Mouse (Mus musculus) ES-Bruce4 (cell line): ENCODE results near the gene Flywch1. TPM values are rescaled to one million over a fixed set of nuclear protein-coding genes. Genes with fewer than 3 reads are reported as not detected.

Experiments
- H3K27ac ChIP-seq: 2 replicates; pipeline ENCODE4 v1.5.1; 2012; ENCODE audit warnings: low read length, inconsistent platforms; ENCODE audit not compliant: insufficient read depth
- H3K27me3 ChIP-seq: 2 replicates; pipeline ENCODE4 v1.6.1; 2012; ENCODE audit warnings: mild to moderate bottlenecking, low read length, inconsistent platforms; ENCODE audit not compliant: control insufficient read depth, poor library complexity, insufficient read depth, severe bottlenecking
- H3K36me3 ChIP-seq: 2 replicates; pipeline ENCODE4 v1.6.1; 2012; ENCODE audit warnings: inconsistent platforms, mild to moderate bottlenecking, low read length, moderate library complexity; ENCODE audit not compliant: control insufficient read depth, poor library complexity, insufficient read depth, severe bottlenecking
- H3K4me1 ChIP-seq: one replicate; pipeline ENCODE4 v1.8.1; 2011; ENCODE audit warnings: low read length; ENCODE audit not compliant: control insufficient read depth, insufficient read depth
- H3K4me3 ChIP-seq: 2 replicates; pipeline ENCODE4 v1.5.1; 2011; ENCODE audit warnings: low read depth, mild to moderate bottlenecking, low read length
- H3K9ac ChIP-seq: 2 replicates; pipeline ENCODE4 v1.6.1; 2012; ENCODE audit warnings: low read depth, mild to moderate bottlenecking, inconsistent platforms; ENCODE audit not compliant: poor library complexity, severe bottlenecking
- H3K9me3 ChIP-seq: replicated peaks from 2 replicates; pipeline ENCODE4 v1.6.1; 2012; ENCODE audit warnings: mild to moderate bottlenecking, low read length, inconsistent platforms; ENCODE audit not compliant: control insufficient read depth, poor library complexity, insufficient read depth, severe bottlenecking
- CTCF ChIP-seq: IDR thresholded peaks from one replicate; pipeline ENCODE4 v1.8.1; 2011; ENCODE audit warnings: low read depth, low read length
- EP300 ChIP-seq: IDR thresholded peaks from 2 replicates; pipeline ENCODE4 v1.6.1; 2011; ENCODE audit warnings: low read depth, low read length; ENCODE audit not compliant: insufficient read depth
- POLR2A ChIP-seq: IDR thresholded peaks from one replicate; pipeline ENCODE4 v1.8.1; 2011; ENCODE audit warnings: low read length; ENCODE audit not compliant: insufficient read depth
- polyA plus RNA-seq: library from polyadenylated mRNA; stranded (reverse); fragments of >200 nt; gene quantifications from 2 replicates; pipeline ENCODE4 v1.2.4, GENCODE M21; 2011; ENCODE audit warnings: low read depth; ENCODE audit not compliant: missing spikeins, insufficient read depth, insufficient read length

Flywch1 gene
- polyA plus RNA-seq, 1 experiment, result 34.2 TPM

DNA sequence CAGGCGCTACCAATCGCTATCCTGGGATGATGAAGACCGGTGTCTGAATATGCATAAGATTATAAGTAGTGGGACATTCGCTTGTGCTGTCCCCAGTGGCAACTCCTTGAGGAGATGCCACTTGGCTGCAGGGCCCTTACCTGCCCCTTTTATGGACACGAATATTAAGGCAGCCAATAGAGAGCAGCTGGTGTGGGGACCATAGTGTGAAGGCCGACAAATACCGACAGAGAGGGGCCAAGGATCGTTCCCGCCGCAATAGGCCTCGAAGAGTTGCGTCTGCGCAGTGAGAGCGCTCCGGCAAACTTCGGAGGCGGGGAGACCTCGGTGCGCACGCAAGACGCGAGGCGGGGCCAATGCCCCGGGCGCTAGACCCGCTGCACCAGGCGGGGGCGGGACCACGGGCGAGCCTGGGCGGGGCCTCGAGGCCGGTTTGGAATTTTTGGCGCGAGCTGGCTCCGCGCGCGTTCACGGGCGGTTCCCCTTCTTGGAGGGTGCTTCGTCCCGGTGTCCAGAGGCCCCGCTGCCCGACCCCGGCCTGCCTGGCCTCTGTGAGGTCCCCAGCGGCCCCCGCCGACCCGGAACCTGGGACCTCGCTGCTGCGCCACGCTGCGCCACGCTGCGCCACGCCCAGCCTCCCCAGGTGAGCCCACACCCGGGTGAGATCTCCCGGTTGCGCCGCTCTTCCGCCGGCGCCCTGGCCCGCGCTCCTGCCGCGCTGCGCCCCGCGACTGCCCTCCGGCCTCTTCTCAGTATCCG is 45.2 kb downstream of the Flywch1 start, which contains the start of gene Pkmyt1:
Pkmyt1 (plus strand) TSS at position 338 of the 759 bp plus-strand sequence.
- peak within 1 kb of the TSS; percentile 91 for H3K9ac ChIP-seq
- peak within 1 kb of the TSS; percentile 83 for H3K4me3 ChIP-seq
- no peaks in the 10 kb centered on the region for H3K27me3 ChIP-seq
- TF ChIP-seq EP300 (no peak), POLR2A (peak; percentile 84), CTCF (no peak)
- H3K36me3 ChIP-seq, result no peaks in the 10 kb centered on the region
- H3K4me1 ChIP-seq, result peaks cover 2% of the 10 kb centered on the region
- no peaks in the 10 kb centered on the region for H3K9me3 ChIP-seq
- peak within 1 kb of the TSS; percentile 65 for H3K27ac ChIP-seq

DNA sequence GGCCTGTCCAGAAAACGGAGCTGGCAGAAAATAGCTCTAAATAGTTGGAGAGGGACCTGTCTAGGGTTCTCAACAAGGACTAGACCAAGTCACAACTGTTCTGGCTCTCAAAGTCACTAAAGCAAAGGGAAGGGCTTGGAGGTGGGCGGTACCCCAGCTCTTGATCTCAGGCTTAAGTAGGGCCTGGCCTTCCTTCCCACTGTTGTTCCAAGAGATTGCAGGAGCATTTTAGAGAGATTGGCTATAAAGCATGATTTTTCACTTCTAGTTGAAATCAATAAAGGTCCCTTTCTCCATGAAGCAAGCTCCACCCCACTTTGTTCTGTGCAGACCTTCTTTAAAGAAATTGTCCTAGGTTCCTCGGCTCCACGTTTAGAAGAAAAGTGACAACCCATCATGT is 45.9 kb downstream of the Flywch1 start:
- H3K4me1 ChIP-seq, result peaks cover 2% of the 10 kb centered on the region
- H3K36me3 ChIP-seq, result no peaks in the 10 kb centered on the region
- H3K27ac ChIP-seq, result peak overlapping the region; percentile 65; the same call in 1 of the 2 replicates
- no peaks in the 10 kb centered on the region for H3K27me3 ChIP-seq
- TF ChIP-seq EP300, result no peak
- TF ChIP-seq POLR2A, result no peak
- TF ChIP-seq CTCF, result no peak
- peak overlapping the region; percentile 91 for H3K9ac ChIP-seq
- H3K4me3 ChIP-seq, result peak overlapping the region; percentile 83
- H3K9me3 ChIP-seq, result no peaks in the 10 kb centered on the region

DNA sequence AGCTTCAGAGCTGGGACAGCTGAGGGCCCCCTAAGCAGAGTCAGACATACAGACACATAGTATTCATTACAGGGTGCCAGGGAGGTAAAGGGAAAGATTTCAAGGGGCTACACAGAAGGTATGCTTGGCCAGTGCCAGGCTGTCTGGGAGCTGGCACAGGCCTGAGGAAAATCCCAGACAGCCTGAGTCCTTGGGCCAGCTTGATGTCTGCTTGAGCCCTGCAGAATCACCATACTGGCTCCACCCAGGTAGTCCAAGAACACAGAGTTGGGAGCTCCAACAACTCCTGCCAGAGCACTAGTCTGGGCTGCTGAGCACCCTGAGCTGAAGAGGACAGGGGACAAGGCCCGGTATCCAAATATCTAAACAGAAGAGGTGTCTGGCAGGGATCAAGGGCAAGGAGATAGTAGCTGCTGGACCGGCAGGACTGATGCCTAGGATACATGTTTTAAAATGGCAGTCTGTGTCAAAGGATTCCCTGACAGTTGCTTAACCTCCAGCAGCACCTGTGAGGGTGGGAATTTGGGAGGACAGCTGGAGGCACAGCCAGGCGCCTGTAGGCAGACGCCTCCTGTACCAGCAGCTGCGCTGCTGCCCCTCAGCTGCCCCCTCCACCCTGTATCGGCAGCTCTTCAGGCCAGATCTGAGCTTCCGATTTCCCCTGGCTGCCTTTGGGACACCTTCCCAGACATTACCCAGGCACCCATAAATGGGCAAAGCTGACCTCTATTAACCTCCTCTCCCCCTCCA is 48.9 kb downstream of the Flywch1 start, which contains the start of gene 1520401A03Rik:
1520401A03Rik (minus strand) TSS at position 408 of the 750 bp plus-strand sequence.
- TF ChIP-seq CTCF (no peak), POLR2A (no peak), EP300 (no peak)
- Histone ChIP-seq H3K4me3 (no peak within 1 kb of the TSS), H3K9ac (no peak within 1 kb of the TSS), H3K27me3 (no peaks in the 10 kb centered on the region), H3K36me3 (no peaks in the 10 kb centered on the region), H3K4me1 (peaks cover 3% of the 10 kb centered on the region), H3K9me3 (no peaks in the 10 kb centered on the region), H3K27ac (no peak within 1 kb of the TSS)

DNA sequence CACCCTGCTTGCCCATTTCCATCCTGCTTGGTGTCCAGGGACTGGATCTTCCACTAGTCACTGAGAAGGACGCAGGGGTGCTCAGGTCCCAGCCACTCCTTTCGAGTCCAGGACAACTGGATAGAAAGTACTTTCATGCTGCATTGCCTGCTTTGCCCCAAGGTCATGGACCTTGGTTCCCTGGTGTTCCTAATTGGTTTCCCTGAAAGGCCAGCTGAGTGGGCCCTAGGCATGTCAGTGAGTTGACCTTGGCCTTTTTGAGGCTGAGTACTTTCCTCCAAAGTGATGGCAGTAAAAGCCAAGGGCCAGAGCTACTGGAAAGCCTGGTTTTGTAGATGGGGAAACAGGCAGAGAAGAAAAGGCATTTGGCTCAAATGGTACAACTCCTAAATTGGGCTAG is 49.5 kb downstream of the Flywch1 start:
- no peaks in the 10 kb centered on the region for H3K27me3 ChIP-seq
- H3K9me3 ChIP-seq, result no peaks in the 10 kb centered on the region
- no peak overlapping the region for H3K4me3 ChIP-seq
- H3K9ac ChIP-seq, result no peak overlapping the region
- H3K27ac ChIP-seq, result no peak overlapping the region
- H3K4me1 ChIP-seq, result peaks cover 3% of the 10 kb centered on the region
- TF ChIP-seq EP300, result no peak
- TF ChIP-seq CTCF, result no peak
- TF ChIP-seq POLR2A, result no peak
- H3K36me3 ChIP-seq, result no peaks in the 10 kb centered on the region

DNA sequence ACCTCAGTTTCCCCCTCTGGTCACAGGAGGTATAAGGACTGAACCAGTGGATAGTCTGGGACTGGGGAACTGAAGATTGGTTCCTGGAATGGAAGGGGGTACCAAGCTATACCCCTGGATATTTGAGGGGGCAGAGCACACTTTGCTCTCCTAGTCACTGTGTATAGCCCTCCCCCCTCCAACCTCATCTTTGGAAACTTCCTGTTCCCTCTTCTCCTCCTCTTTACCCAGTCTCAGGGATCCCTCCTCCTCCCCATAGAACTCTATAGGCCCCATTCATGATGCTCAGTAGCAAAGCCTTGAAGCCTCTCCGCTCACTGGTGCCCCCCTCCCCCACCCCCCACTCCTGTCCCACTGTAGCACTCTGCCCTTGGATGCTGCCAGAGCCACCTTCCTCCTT is 51.9 kb downstream of the Flywch1 start:
- TF ChIP-seq POLR2A (no peak), CTCF (no peak), EP300 (no peak)
- Histone ChIP-seq H3K4me3 (no peak overlapping the region), H3K27me3 (no peaks in the 10 kb centered on the region), H3K9ac (no peak overlapping the region), H3K9me3 (no peaks in the 10 kb centered on the region), H3K36me3 (no peaks in the 10 kb centered on the region), H3K27ac (no peak overlapping the region), H3K4me1 (peaks cover 2% of the 10 kb centered on the region)

DNA sequence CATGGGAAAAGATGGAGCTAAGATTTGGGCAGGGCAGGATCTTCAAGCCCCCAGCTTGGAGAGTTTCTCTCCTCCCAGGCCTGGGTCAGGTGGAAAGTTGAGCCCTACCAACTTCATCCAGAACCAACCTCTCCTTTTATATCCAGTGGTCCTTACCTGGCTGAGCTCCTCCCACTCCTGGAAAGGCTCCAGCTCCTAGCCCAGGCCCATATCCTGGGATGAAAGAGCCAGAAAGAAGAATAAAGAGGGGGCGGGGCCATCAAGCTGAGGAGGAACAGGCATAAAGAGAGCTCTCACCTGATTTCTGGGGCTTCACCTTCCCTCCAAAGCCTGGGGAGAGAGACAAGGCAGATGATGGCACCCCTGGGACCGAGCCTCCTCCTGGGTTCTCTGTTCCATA is 54.4 kb downstream of the Flywch1 start:
- H3K36me3 ChIP-seq, result no peaks in the 10 kb centered on the region
- TF ChIP-seq EP300 (no peak), POLR2A (no peak), CTCF (no peak)
- H3K27me3 ChIP-seq, result no peaks in the 10 kb centered on the region
- peaks cover 2% of the 10 kb centered on the region for H3K4me1 ChIP-seq
- H3K9ac ChIP-seq, result no peak overlapping the region
- H3K4me3 ChIP-seq, result no peak overlapping the region
- no peak overlapping the region for H3K27ac ChIP-seq
- H3K9me3 ChIP-seq, result no peaks in the 10 kb centered on the region
